Mouse (Mus musculus): ENCODE results near the gene Negr1. TPM values are rescaled to one million over a fixed set of nuclear protein-coding genes. Genes with fewer than 3 reads are reported as not detected.

Gene Negr1
- polyA plus RNA-seq, 1 experiment from 2014 or later, result 2.9 TPM

- no peaks in the 10 kb centered on the region for H3K36me3 ChIP-seq
- no peaks in the 10 kb centered on the region for H3K4me1 ChIP-seq (replicated peaks)
- no peak overlapping the region for H3K27ac ChIP-seq
- H3K4me2 ChIP-seq, result no peak overlapping the region
- H3K9ac ChIP-seq (replicated peaks), result no peak overlapping the region
- no peak for ATAC-seq (ENCODE audit: insufficient number of reproducible peaks, insufficient read depth, low FRiP score, low TSS enrichment, low read depth)
- no peak overlapping the region for H3K4me3 ChIP-seq (replicated peaks)
- H3K27me3 ChIP-seq, result no peaks in the 10 kb centered on the region
- WGBS, result 83% methylated on average over 6 of the region's 6 CpGs
- H3K9me3 ChIP-seq, result no peaks in the 10 kb centered on the region
Observed at GRCm38 (mm10) chr3:156796061-156796691, 234.6 kb downstream of the Negr1 start.

GRCm38 (mm10) chr3:156799228-156799627 lies 237.6 kb downstream of the Negr1 start:
- Histone ChIP-seq H3K36me3 (no peaks in the 10 kb centered on the region), H3K9me3 (no peaks in the 10 kb centered on the region), H3K4me3 (replicated peaks) (no peak overlapping the region), H3K27ac (no peak overlapping the region), H3K27me3 (no peaks in the 10 kb centered on the region), H3K4me1 (replicated peaks) (no peaks in the 10 kb centered on the region), H3K4me2 (no peak overlapping the region), H3K9ac (replicated peaks) (no peak overlapping the region)
- no peak for ATAC-seq (ENCODE audit: insufficient number of reproducible peaks, insufficient read depth, low FRiP score, low TSS enrichment, low read depth)
- WGBS, result 88% methylated on average over 7 of the region's 7 CpGs

- Histone ChIP-seq H3K4me2 (no peak overlapping the region), H3K36me3 (no peaks in the 10 kb centered on the region), H3K4me3 (replicated peaks) (no peak overlapping the region), H3K9me3 (no peaks in the 10 kb centered on the region), H3K27ac (no peak overlapping the region), H3K27me3 (no peaks in the 10 kb centered on the region), H3K4me1 (replicated peaks) (no peaks in the 10 kb centered on the region), H3K9ac (replicated peaks) (no peak overlapping the region)
- WGBS, result 90% methylated on average over 3 of the region's 3 CpGs
- no peak for ATAC-seq (ENCODE audit: insufficient number of reproducible peaks, insufficient read depth, low FRiP score, low TSS enrichment, low read depth)
Observed at GRCm38 (mm10) chr3:156809836-156810235, 248.2 kb downstream of the Negr1 start.

- Histone ChIP-seq H3K27ac (no peak overlapping the region), H3K27me3 (no peaks in the 10 kb centered on the region), H3K36me3 (no peaks in the 10 kb centered on the region), H3K9ac (replicated peaks) (no peak overlapping the region), H3K4me2 (no peak overlapping the region), H3K4me1 (replicated peaks) (peaks cover 13% of the 10 kb centered on the region), H3K9me3 (no peaks in the 10 kb centered on the region), H3K4me3 (replicated peaks) (no peak overlapping the region)
- no peak for ATAC-seq (ENCODE audit: insufficient number of reproducible peaks, insufficient read depth, low FRiP score, low TSS enrichment, low read depth)
Observed at GRCm38 (mm10) chr3:156816938-156817337, 255.3 kb downstream of the Negr1 start.

GRCm38 (mm10) chr3:156817452-156817851 lies 255.9 kb downstream of the Negr1 start:
- no peak overlapping the region for H3K27ac ChIP-seq
- no peaks in the 10 kb centered on the region for H3K9me3 ChIP-seq
- ATAC-seq (ENCODE audit: insufficient number of reproducible peaks, insufficient read depth, low FRiP score, low TSS enrichment, low read depth), result no peak
- H3K4me1 ChIP-seq (replicated peaks), result peaks cover 13% of the 10 kb centered on the region
- 0 out of 2 replicates have a peak overlapping the region, but pooled peaks have one; percentile 1 for H3K4me2 ChIP-seq
- no peak overlapping the region for H3K9ac ChIP-seq (replicated peaks)
- H3K27me3 ChIP-seq, result no peaks in the 10 kb centered on the region
- no peak overlapping the region for H3K4me3 ChIP-seq (replicated peaks)
- 17% methylated on average over 6 of the region's 6 CpGs for WGBS
- H3K36me3 ChIP-seq, result no peaks in the 10 kb centered on the region

GRCm38 (mm10) chr3:156823039-156823438 lies 261.4 kb downstream of the Negr1 start:
- no peak overlapping the region for H3K27ac ChIP-seq
- H3K4me1 ChIP-seq (replicated peaks), result peaks cover under 1% of the 10 kb centered on the region
- H3K9me3 ChIP-seq, result no peaks in the 10 kb centered on the region
- no peak overlapping the region for H3K4me2 ChIP-seq
- H3K4me3 ChIP-seq (replicated peaks), result no peak overlapping the region
- no peaks in the 10 kb centered on the region for H3K27me3 ChIP-seq
- H3K9ac ChIP-seq (replicated peaks), result no peak overlapping the region
- H3K36me3 ChIP-seq, result no peaks in the 10 kb centered on the region
- WGBS, result 84% methylated on average over 3 of the region's 3 CpGs
- 0 out of 2 replicates have a peak, but pooled peaks have one; percentile 37 for ATAC-seq (ENCODE audit: insufficient number of reproducible peaks, insufficient read depth, low FRiP score, low TSS enrichment, low read depth)

- H3K27me3 ChIP-seq, result no peaks in the 10 kb centered on the region
- 39% methylated on average over 3 of the region's 3 CpGs for WGBS
- no peaks in the 10 kb centered on the region for H3K4me1 ChIP-seq (replicated peaks)
- no peak overlapping the region for H3K9ac ChIP-seq (replicated peaks)
- no peak for ATAC-seq (ENCODE audit: insufficient number of reproducible peaks, insufficient read depth, low FRiP score, low TSS enrichment, low read depth)
- no peaks in the 10 kb centered on the region for H3K36me3 ChIP-seq
- no peak overlapping the region for H3K4me3 ChIP-seq (replicated peaks)
- H3K9me3 ChIP-seq, result no peaks in the 10 kb centered on the region
- no peak overlapping the region for H3K27ac ChIP-seq
- H3K4me2 ChIP-seq, result no peak overlapping the region
Observed at GRCm38 (mm10) chr3:156833920-156834319, 272.3 kb downstream of the Negr1 start.

GRCm38 (mm10) chr3:156838550-156838949 lies 277.0 kb downstream of the Negr1 start:
- 72% methylated on average over 2 of the region's 2 CpGs for WGBS
- Histone ChIP-seq H3K36me3 (no peaks in the 10 kb centered on the region), H3K27ac (no peak overlapping the region), H3K4me3 (replicated peaks) (no peak overlapping the region), H3K4me1 (replicated peaks) (no peaks in the 10 kb centered on the region), H3K9ac (replicated peaks) (no peak overlapping the region), H3K4me2 (no peak overlapping the region), H3K27me3 (no peaks in the 10 kb centered on the region), H3K9me3 (no peaks in the 10 kb centered on the region)
- no peak for ATAC-seq (ENCODE audit: insufficient number of reproducible peaks, insufficient read depth, low FRiP score, low TSS enrichment, low read depth)

- no peaks in the 10 kb centered on the region for H3K27me3 ChIP-seq
- H3K4me3 ChIP-seq (replicated peaks), result no peak overlapping the region
- no peaks in the 10 kb centered on the region for H3K4me1 ChIP-seq (replicated peaks)
- no peak overlapping the region for H3K27ac ChIP-seq
- WGBS, result 77% methylated on average over 2 of the region's 2 CpGs
- no peaks in the 10 kb centered on the region for H3K36me3 ChIP-seq
- H3K9me3 ChIP-seq, result no peaks in the 10 kb centered on the region
- no peak overlapping the region for H3K4me2 ChIP-seq
- ATAC-seq (ENCODE audit: insufficient number of reproducible peaks, insufficient read depth, low FRiP score, low TSS enrichment, low read depth), result no peak
- no peak overlapping the region for H3K9ac ChIP-seq (replicated peaks)
Observed at GRCm38 (mm10) chr3:156848385-156848784, 286.8 kb downstream of the Negr1 start.

GRCm38 (mm10) chr3:156851921-156852320 lies 290.3 kb downstream of the Negr1 start:
- H3K36me3 ChIP-seq, result no peaks in the 10 kb centered on the region
- H3K27me3 ChIP-seq, result no peaks in the 10 kb centered on the region
- no peak overlapping the region for H3K9ac ChIP-seq (replicated peaks)
- 80% methylated on average over 3 of the region's 3 CpGs for WGBS
- no peaks in the 10 kb centered on the region for H3K9me3 ChIP-seq
- no peak overlapping the region for H3K27ac ChIP-seq
- ATAC-seq (ENCODE audit: insufficient number of reproducible peaks, insufficient read depth, low FRiP score, low TSS enrichment, low read depth), result no peak
- H3K4me2 ChIP-seq, result no peak overlapping the region
- no peaks in the 10 kb centered on the region for H3K4me1 ChIP-seq (replicated peaks)
- no peak overlapping the region for H3K4me3 ChIP-seq (replicated peaks)

GRCm38 (mm10) chr3:156870239-156870921 lies 308.8 kb downstream of the Negr1 start:
- Histone ChIP-seq H3K4me1 (replicated peaks) (no peaks in the 10 kb centered on the region), H3K4me3 (replicated peaks) (no peak overlapping the region), H3K27me3 (no peaks in the 10 kb centered on the region), H3K9me3 (no peaks in the 10 kb centered on the region), H3K36me3 (no peaks in the 10 kb centered on the region), H3K27ac (no peak overlapping the region), H3K4me2 (no peak overlapping the region), H3K9ac (replicated peaks) (no peak overlapping the region)
- no peak for ATAC-seq (ENCODE audit: insufficient number of reproducible peaks, insufficient read depth, low FRiP score, low TSS enrichment, low read depth)
- WGBS, result 73% methylated on average over 3 of the region's 3 CpGs

GRCm38 (mm10) chr3:156870922-156871257 lies 309.3 kb downstream of the Negr1 start:
- WGBS, result 71% methylated on average over 2 of the region's 2 CpGs
- ATAC-seq (ENCODE audit: insufficient number of reproducible peaks, insufficient read depth, low FRiP score, low TSS enrichment, low read depth), result no peak
- Histone ChIP-seq H3K4me3 (replicated peaks) (no peak overlapping the region), H3K27me3 (no peaks in the 10 kb centered on the region), H3K4me2 (no peak overlapping the region), H3K36me3 (no peaks in the 10 kb centered on the region), H3K4me1 (replicated peaks) (no peaks in the 10 kb centered on the region), H3K9ac (replicated peaks) (no peak overlapping the region), H3K27ac (no peak overlapping the region), H3K9me3 (no peaks in the 10 kb centered on the region)
